Mouse (Mus musculus) frontal cortex, postnatal 36 days (tissue): Measurements from ENCODE around the gene Nfix.
"Not testable (repeated sequence)": the region's sequence is repeated elsewhere in the genome, so short reads cannot be mapped to it uniquely, and the experiment has no call there.

Experiments used
- DNase-seq, 2 experiments: peaks; one replicate each; pipeline ENCODE4 v3.0.0; 2022; ENCODE audit warnings: low spot score in 2 of 2

Nfix gene

DNA sequence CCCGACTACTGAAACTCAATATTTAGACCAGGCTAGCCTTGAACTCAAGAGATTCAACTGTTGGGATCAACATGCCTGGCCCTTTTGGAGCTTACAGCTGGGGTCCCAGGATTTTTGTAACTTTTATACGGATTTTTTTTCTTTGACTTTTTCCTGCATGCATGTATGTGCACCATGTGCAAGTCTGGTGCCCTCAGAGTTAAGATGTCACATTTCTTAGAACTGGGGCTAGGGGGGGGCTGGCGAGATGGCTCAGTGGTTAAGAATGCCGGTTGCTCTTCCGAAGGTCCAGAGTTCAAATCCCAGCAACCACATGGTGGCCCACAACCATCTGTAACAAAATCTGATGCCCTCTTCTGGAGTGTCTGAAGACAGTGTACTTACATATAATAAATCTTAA, 99.6 kb downstream of the Nfix start:
- DNase-seq, result no peak

DNA sequence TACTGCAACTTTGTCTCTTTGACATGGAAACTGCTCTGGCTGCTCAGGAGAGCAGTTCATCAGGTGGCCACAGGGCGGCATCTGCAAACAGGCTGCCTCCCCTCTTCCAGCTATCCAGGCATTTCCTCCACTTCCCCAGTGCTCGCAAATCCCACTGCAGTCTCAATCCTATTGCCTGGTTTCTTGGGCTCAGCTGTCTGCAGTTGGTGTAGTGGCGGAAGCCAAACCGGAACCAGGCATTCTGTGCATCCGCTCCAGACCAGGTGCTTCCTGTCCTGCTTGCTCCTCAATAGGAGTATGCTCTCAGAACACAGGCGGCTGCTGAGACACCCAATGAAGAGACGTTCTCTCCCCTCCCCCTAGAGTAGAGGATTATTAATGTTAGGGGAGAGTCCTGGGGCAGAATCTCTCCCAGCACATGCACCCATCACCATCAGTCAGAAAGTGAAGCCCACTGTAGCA, 100.3 kb downstream of the Nfix start:
- DNase-seq, result peak in 1 of 2 experiments; percentile 74

DNA sequence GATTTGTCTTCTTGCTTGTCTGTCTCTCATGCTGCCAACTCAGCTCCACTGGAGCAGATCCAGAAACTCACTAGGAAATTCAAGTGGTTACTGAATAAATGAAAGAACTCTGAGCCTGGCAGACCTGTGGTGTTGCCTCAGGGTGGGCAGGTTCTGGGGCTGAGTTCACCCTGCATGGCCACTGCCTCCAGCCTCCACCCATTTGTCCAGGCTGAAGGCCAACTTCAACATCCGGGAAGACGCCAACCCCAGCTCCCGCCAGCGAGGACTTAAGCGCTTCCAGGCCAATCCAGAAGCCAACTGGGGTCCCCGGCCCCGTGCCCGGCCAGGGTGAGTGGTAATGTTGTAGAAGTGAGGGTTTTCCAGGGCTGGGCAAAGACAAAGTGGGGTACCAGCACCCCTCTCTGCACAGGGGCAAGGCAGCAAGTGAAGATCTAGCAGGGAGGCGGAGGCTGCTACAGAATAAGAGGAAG, 101.2 kb downstream of the Nfix start:
- no peak for DNase-seq

DNA sequence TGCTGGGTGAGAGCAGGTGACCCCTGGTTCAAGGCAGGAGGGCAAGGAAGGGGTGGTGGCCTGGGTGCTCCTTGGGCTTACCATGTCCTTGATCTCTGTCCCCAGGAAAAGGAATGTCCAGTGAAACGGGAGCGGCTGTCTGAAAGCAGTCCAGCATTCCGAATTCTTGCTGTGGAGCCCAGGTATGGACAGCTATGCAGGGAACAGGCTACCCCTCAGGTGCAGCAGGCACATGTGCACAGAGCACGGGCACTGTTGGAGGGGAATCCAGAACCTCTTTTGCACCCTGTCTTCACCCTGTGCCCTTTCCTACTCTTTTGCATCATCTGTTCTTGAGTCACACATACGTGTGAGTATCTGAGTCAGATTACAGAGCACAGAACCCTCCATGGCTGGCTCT, 101.9 kb downstream of the Nfix start:
- DNase-seq, result no peak

DNA sequence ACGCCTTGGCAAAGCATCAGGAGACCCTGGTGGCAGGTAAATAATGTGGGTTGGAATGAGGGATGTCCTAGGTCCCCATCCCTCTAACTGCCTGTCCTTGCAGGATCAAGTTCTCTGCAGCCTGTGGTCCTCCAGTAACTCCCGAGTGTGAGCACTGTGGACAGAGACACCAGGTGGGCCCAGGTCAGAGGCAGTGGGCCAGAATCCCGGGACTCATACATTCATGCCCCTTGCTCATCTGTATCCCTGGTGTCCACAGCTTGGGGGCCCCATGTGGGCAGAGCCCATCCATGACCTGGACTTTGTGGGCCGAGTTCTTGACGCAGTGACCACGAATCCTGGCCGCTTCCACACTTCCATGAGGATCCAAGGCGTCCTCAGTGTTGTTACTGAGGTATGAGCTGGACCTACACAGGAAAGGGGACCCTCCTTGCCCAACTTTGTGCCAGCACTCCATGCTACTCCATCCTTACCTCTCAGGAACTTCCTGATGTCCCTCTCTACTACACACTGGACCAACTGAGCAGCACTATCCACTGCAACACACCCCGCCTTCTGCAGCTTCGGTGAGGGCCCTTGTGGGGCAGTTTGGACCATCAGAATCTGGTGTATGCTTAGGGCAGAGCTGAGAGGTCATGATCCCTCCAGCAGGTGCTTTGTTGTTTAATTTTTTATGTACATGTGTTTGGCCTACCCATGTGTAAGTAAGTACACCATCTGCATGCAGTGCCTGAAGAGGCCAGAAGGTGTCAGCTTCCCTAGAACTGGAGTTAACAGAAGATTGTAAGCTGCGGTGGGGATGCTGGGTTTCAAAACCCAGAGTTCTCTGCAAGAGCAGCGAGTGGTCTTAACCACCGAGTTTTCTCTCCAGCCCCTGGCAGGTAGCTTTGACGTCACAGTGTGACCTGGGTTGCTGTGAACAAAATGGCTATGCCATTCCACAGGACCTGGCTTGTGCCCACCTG, 102.7 kb downstream of the Nfix start:
- DNase-seq, result no peak

DNA sequence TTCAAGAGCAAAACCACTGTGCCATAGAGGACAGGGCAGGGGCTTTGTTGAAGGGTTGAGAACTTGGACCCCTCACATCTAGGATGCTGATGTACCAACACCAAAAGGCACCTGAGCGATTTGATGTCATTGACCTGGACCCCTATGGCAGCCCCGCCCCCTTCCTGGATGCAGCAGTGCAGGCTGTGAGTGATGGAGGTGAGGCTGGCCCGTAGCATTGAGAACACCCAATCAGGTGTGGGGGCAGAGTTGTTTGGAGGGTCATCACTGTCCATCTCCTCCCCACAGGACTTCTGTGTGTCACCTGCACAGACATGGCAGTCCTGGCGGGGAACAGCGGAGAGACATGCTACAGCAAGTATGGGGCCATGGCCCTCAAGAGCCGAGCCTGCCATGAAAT, 105.0 kb downstream of the Nfix start:
- no peak for DNase-seq

DNA sequence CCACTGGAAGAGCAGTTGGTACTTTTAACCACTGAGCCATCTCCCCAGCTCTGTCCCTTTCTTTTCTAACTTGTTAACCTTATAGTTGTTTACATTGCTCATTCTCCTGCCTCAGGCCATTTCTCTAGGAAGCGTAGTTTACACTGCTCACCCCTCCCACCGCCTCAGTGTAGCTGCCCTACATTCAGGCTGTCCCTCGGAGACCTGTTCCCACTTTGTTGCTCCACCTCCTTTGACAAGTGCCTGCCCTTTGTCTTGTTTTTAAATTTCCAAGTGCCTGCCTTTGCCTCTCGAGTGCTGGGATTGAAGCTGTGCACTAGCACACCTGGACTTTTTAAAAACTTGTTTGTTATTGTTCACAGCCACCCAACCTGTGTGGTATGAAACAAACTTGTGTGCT, 106.8 kb downstream of the Nfix start:
- no peak for DNase-seq

DNA sequence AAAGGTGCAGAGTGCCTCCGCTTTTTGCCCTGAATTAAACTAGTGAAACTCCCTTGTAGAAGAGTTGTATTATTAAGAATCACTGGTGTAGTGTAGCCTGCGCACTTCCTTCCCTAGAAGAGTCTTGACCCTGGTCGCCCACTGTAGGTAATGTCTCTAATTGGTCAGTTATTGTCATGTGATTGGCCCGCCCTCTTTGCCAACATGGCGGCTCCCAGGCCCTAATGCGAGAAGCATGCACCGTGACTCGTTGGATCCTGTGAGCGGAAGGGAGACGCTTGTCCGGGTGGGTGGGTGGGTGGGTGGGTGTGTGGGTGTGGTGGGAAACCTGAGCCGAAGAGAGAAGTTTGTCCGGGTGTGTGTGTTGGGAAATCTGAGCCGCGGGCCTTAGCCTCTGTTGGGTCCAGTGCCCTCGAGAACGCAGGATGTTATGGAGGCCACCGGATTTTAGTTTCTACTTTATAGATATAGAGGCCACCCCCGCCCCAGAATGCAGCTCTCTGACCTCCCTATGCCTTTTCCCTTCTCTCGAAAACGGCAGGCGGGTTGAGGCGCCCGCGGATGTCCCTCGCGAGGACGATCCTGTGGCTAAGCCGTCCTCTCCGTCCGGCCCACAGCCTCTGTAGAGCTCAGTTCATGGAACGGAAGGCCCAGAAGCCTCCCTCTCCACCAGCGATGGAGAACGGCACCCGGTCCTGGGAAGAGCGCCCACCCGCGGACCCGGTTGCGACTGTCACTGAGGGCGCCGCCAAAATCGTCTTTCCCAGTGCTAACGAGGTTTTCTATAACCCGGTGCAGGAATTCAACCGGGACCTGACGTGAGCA, 110.8 kb downstream of the Nfix start:
- peak; percentile 91 to 94 for DNase-seq

DNA sequence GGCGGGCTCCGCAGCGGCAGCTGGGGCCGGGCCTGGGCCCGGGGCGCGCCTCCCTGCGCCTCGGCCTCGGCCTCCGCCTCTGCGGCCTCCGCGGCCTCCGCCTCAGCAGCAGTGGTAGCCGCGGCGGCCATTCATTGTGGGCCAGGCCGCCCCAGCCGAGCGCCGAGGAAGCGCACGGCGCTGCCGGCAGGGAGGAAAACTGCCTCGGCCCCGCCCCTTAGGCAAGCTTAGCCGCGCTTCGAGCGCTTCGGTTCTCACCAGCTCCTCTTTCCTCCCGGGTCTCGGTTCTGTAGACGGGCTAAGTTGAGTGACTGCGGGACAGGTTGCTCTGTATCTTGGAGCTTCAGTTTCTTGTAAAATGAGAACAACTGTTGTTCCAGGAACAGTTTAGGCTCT, 112.4 kb downstream of the Nfix start, which contains the start of gene Nacc1:
Gene Nacc1 (minus strand): TSS at position 158 of the 396 bp plus-strand sequence.
- DNase-seq, result peak; percentile 86 to 87

DNA sequence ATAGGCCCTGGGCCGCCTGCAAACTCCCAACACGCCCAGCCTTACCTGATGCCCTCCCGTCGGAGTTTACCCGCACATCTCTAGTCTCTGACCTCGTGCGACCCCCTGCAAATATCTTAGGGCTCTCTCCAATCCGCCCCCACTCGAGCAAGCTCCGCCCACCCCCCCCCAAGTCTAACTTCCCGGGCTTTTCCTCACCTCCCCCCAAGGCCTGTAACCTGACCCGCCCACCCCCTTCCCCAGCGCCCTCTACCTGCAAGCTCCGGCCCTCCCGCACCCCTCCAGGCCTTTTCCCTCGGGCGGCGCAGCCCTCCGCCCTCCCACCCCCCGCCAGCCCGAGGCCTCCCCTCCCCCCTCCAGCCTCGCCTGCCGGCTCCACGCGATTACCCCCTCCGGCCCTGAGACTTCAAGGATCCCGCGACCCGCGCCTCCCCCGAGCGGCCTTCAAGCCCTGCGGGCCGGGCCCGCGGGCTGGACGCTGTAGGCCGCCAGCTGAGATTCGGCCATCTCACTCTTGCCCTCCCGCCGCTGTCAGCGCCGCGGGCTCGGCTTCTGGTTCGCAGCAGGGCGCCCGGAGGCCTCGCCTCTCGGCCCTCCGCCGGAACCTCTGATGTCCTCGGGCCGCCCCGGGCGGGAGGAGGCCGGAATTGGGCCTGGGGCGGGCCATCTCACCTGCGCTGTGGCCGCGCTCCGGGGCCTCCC, 113.0 kb downstream of the Nfix start:
- DNase-seq, result no peak

DNA sequence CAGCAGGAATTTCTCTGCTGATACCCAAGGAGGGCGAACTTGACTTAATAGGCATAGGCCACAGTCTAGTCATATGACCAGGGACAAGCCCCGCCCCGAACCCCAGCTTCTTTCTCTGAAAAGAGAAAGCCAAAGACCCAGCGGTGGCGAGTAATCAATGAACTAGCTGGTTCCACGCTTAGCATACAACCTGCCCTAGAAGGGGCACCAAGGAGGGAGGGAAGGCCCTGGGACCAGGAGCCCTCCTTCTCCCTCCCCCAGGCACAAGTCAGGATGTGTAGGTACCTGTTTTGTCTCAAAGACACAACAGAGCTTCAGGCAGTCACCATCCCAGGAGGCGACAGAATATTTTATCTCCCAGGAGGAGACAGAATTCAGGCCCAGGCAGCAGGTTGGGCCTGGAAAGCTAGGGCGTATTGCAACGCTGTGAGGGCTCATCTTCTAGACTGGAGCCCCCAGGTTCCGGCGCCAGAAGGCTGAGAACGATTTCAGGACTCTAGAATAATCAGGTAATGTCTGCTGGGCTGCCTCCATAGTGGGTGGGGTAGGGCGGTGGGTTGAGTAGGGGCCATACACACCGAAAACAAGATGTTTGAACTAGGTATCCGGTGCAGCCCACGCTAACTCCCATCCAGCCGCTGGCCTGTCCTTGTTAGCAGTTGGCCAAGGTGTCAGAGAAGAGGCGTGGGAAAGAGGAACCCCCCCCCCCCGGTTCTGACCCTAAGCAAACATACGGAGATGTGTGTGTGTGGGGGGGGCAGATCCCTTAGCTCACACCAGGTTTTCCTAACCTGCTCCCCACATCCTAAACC, 113.7 kb downstream of the Nfix start, which contains the start of gene Trmt1:
Gene Trmt1 (plus strand): TSS at position 117 of the 812 bp plus-strand sequence.
- no peak for DNase-seq

DNA sequence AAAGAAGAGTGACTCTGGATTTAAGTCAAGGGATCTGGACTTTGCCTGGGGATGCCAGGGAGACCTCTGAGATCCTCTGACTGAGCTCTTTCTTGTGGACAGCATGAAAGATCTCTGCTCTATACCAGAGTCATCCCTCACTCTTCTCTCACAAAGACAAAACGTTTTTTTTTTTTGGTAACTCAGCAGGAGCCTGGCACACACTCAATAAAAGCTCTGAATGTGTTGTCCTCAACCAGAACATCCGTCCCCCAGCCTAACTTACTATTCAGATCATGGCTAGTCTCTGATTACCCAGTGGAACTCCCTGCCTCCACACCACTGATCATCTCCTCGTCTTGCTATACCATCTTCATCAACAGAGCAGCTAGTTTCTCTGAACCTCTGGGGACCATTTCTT, 115.6 kb downstream of the Nfix start:
- no peak for DNase-seq

DNA sequence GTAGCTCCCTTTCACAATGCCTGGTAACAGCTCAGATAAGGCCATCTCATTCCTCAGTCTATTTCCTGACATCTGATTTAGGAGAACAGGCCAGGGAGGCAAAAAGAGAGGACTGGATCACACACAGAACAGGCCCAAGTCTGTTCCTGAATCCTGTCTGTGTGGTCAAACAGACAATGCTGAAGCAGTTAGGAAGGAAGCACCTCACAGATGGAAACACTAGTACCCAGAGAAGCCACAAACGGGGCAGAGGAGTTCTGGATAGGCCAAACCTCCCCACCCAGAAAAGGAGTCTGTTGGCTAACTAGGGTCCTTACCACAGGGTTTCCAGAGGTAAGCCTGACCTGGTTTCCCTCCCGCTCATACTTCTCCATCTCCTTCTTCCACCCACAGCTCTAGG, 117.9 kb downstream of the Nfix start:
- no peak for DNase-seq

DNA sequence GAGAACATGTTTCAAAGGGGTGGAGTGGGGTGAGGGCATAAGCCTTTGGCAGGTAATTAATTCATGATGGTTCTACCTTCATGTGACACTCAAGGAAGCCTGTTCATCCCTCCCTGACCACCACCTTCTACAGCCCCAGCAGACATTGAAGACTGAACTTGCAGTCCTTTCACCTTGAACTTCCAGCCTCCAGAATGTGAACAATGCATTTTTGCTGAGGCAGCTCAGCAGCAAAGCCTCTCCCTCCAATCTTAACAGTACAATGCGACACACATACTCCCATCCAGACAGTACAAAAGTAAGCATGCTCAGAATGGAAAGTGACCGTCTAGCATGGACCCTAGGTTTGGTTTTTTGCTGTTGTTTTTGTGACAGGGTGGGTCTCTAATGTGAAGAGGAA, 118.7 kb downstream of the Nfix start:
- DNase-seq, result no peak

DNA sequence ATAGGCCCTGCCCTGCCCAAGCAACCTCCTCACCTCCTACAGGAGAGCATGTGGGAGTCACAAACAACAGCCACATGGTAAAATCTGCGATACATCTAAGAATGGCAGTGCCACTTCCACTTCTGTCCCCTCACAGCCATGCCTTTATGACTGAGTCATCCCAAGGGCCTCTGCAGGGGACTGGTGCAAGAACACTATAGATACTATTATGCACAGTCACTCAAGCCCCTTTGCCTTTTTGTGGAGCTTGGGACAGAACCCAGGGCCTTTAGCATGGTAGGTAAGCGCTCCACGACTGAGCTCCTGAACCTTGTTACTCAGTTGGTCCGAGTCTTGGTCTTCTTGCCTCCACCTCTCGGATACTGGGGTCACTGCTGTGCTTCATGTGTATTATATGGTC, 122.8 kb downstream of the Nfix start:
- no peak for DNase-seq

DNA sequence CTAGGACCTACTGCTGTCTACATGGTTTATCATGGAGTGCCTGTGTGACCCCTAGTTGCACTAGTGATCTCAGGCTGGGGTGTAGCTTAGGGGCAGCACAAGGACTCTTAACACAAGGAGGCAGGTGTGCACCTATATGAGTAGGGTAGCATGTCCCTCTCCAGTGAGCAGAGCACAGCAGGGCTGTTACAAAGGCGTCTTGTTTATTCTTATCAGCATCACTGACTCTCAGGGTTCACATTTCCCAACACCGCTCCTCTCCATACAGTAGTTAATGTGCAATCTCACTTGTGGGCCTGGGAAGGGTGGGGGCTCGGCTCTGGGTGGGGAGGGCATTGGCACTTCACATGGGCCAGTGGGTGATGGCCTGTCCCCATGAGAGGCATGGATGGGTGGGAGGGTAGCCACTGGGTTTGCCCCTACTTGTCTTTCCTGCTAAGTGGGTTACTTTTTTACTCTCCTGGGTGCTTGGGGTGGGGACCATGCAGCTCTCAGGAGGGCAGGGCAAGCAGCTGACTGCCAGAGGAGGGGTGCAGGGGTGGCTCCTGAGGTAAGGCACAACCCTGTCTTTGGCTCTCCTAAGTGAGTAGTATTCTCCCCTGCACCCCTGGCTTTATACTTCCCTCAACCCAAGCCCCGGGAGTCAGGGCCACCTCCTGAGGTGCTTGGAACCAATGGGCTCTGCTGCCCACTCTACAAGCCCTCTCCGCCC, 129.7 kb downstream of the Nfix start:
- DNase-seq, result not testable (repeated sequence)

DNA sequence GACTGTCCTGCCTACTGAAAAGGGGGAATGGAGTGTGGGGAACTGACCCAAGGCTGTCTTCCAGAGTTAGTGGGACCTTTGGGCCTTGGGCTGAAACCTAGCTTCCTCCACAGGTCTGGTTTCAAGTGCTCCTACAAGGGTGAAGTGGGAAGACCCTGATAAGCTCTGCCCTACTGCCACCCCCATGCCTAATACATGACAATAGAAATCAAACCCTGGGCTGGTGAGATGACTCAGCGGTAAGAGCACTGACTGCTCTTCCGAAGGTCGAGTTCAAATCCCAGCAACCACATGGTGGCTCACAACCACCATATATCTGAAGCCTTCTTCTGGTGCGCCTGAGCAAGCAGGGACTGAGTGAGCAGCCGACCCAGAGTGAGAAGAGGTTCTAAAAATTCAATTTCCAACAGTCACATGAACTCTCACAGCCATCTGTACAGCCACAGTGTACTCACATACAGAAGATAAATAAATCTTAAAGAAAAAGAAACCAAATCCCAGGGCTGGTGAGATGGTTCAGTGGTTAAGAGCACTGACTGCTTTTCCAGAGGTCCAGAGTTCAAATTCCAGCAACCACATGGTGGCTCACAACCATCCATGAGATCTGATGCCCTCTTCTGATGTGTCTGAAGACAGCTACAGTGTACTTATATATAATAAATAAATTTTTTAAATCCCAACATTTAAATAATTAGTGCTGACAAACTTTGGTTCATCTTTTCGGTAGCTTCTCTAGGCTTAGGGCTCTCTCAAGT, 131.2 kb downstream of the Nfix start:
- no peak for DNase-seq

DNA sequence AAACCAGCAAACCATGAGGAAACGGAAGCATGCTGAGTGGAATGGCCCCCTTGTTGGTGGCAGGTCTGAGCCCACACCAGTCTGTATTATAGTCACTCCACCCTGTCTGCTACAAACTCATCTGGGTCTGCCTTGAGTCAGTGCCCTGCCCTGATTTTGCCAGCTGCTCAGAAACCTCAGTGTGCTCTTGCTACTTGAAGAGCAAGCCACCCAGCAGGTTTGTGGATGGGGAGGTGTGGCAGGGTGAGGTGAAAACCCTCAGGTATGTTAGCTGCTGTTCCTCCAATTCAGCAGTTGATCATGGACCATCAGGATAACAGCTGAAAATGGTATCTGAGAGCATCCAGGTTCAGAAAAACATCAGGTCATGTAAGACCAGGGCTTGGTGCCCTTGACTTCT, 132.1 kb downstream of the Nfix start:
- DNase-seq, result no peak

DNA sequence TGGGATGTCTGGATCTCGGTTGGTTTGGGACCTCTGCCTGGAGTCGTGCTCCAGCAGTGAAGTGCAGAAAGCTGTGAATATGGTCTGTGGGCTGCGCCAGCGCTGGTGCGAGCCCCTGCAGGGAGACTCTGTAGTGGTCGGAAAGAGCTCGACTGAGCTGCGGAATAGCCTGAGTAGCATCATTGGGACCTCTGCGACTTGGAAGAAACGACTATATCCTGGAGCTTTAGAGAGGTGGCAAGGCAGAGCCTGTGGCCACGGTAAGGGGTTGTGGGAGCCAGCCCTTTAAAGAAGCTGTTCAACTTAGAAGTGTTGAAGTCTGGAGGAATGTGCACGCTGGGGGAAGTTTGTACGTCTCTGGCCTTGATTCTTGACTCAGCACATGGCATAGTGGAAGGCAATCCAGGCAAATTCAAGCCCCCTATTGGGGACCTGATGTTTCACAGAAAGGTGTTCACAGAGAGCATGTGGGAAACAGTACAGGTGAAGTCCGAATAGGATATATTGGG, 134.7 kb downstream of the Nfix start:
- no peak for DNase-seq
